Mouse (Mus musculus) B cell, adult 2 months (primary cell): ENCODE data around the gene Igf1r.

Source experiments
- DNase-seq, 2 experiments: peaks; one replicate each; pipeline ENCODE4 v3.0.0; 2022

Igf1r gene

GRCm38 (mm10) chr7:68057010-68057409, 104.4 kb downstream of the Igf1r start:
- DNase-seq = no peak

GRCm38 (mm10) chr7:68059690-68060089, 107.1 kb downstream of the Igf1r start:
- DNase-seq = no peak

- DNase-seq = no peak
Observed at GRCm38 (mm10) chr7:68061434-68061833, 108.8 kb downstream of the Igf1r start.

- no peak for DNase-seq
Observed at GRCm38 (mm10) chr7:68062170-68062848, 109.7 kb downstream of the Igf1r start.

- DNase-seq = no peak
Observed at GRCm38 (mm10) chr7:68062849-68063208, 110.2 kb downstream of the Igf1r start.

GRCm38 (mm10) chr7:68063711-68064110, 111.1 kb downstream of the Igf1r start:
- DNase-seq = no peak

- no peak for DNase-seq
Observed at GRCm38 (mm10) chr7:68064120-68064519, 111.5 kb downstream of the Igf1r start.

GRCm38 (mm10) chr7:68064647-68065362, 112.2 kb downstream of the Igf1r start:
- no peak for DNase-seq

- no peak for DNase-seq
Observed at GRCm38 (mm10) chr7:68065904-68066303, 113.3 kb downstream of the Igf1r start.

- DNase-seq = no peak
Observed at GRCm38 (mm10) chr7:68067321-68067720, 114.7 kb downstream of the Igf1r start.

GRCm38 (mm10) chr7:68069324-68069723, 116.7 kb downstream of the Igf1r start:
- DNase-seq = no peak

GRCm38 (mm10) chr7:68070030-68070429, 117.4 kb downstream of the Igf1r start:
- no peak for DNase-seq

- DNase-seq = no peak
Observed at GRCm38 (mm10) chr7:68070626-68071025, 118.0 kb downstream of the Igf1r start.

- DNase-seq = no peak
Observed at GRCm38 (mm10) chr7:68071050-68071449, 118.4 kb downstream of the Igf1r start.

GRCm38 (mm10) chr7:68071749-68072148, 119.1 kb downstream of the Igf1r start:
- DNase-seq = no peak

- no peak for DNase-seq
Observed at GRCm38 (mm10) chr7:68072524-68073459, 120.2 kb downstream of the Igf1r start.

GRCm38 (mm10) chr7:68073460-68073806, 120.8 kb downstream of the Igf1r start:
- no peak for DNase-seq

GRCm38 (mm10) chr7:68074748-68075147, 122.1 kb downstream of the Igf1r start:
- no peak for DNase-seq

- DNase-seq = no peak
Observed at GRCm38 (mm10) chr7:68075401-68075800, 122.8 kb downstream of the Igf1r start.

- DNase-seq = no peak
Observed at GRCm38 (mm10) chr7:68080122-68080845, 127.7 kb downstream of the Igf1r start.

- DNase-seq = no peak
Observed at GRCm38 (mm10) chr7:68085338-68085737, 132.7 kb downstream of the Igf1r start.

- no peak for DNase-seq
Observed at GRCm38 (mm10) chr7:68085870-68086341, 133.3 kb downstream of the Igf1r start.

GRCm38 (mm10) chr7:68087496-68087895, 134.9 kb downstream of the Igf1r start:
- peak; percentile 12 for DNase-seq
